Comparison of ENCODE assay signal across 8 mouse cellular contexts in genomic region chrX:167212707-167213106, GRCm38 (mm10). TPM values are rescaled to one million over a fixed set of nuclear protein-coding genes. Genes with fewer than 3 reads are reported as not detected.
A peak's percentile ranks its signal among the peaks of the same experiment; 100 is the strongest.
DNase-seq lines count a peak whose midpoint lies in the region; ATAC-seq and TF ChIP-seq lines count a peak whose summit lies in the region.

No protein-coding gene starts in this region.

- peaks cover 2% of the 10 kb centered on the region for H3K4me1 ChIP-seq in bone marrow, adult 2 months (ENCODE audit: control insufficient read depth, insufficient read depth, low read length)
- no peaks in the 10 kb centered on the region for H3K4me1 ChIP-seq in kidney, adult 2 months (ENCODE audit: control insufficient read depth, insufficient read depth, low read length)
- H3K4me1 ChIP-seq in midbrain, embryonic 16.5 days (ENCODE audit: control insufficient read depth, insufficient read depth, low read length) = peaks cover 2% of the 10 kb centered on the region; the same call in 1 of the 2 replicates

- TF ChIP-seq POLR2A in bone marrow, adult 2 months (IDR thresholded peaks at IDR 0.05; ENCODE audit: borderline replicate concordance, control insufficient read depth, low read depth, low read length) = no peak
- no peak for TF ChIP-seq POLR2A in kidney, adult 2 months (IDR thresholded peaks at IDR 0.05; ENCODE audit: low read depth, low read length)

- H3K4me3 ChIP-seq in left cerebral cortex, adult 2 months = no peak overlapping the region
- no peak overlapping the region for H3K4me3 ChIP-seq in bone marrow, adult 2 months (replicated peaks; ENCODE audit: control insufficient read depth, low read depth, low read length)
- no peak overlapping the region for H3K4me3 ChIP-seq in kidney, adult 2 months (ENCODE audit: insufficient read depth, low read depth, low read length)
- H3K4me3 ChIP-seq in midbrain, embryonic 16.5 days (ENCODE audit: low read depth, low read length) = no peak overlapping the region

- no peak overlapping the region for H3K27ac ChIP-seq in left cerebral cortex, adult 2 months
- H3K27ac ChIP-seq in bone marrow, adult 2 months (ENCODE audit: control insufficient read depth, insufficient read depth, low read depth, low read length, poor library complexity) = peak overlapping the region; percentile 43
- no peak overlapping the region for H3K27ac ChIP-seq in kidney, adult 2 months (ENCODE audit: insufficient read depth, low read depth, low read length)
- H3K27ac ChIP-seq in midbrain, embryonic 16.5 days (ENCODE audit: low read length) = peak overlapping the region; percentile 34; the same call in 1 of the 2 replicates

- no peak for DNase-seq in left cerebral cortex, adult 2 months (ENCODE audit: extremely low spot score in 1 of 2, low spot score in 2 of 2)
- DNase-seq in left cerebral cortex, adult 11 months (ENCODE audit: low spot score) = no peak
- DNase-seq in heart, adult 8-10 months (ENCODE audit: low spot score) = peak; percentile 55
- DNase-seq in kidney, adult 2 months = peak; percentile 51
- no peak for DNase-seq in right cerebral cortex, postnatal 25 days

- TF ChIP-seq CTCF in left cerebral cortex, adult 2 months (IDR thresholded peaks at IDR 0.05) = peak; percentile 50
- TF ChIP-seq CTCF in bone marrow, adult 2 months (IDR thresholded peaks at IDR 0.05; ENCODE audit: control insufficient read depth, insufficient read depth, low read length) = no peak
- peak; percentile 43; the same call in 1 of the 2 replicates for TF ChIP-seq CTCF in kidney, adult 2 months (conservative IDR thresholded peaks at IDR 0.05; ENCODE audit: insufficient read depth, insufficient read length, low read depth, low read length)

- intact Hi-C loops in left cerebral cortex, adult 2 months (cut with DNase I) = no loop called here

- no peaks in the 10 kb centered on the region for H3K9me3 ChIP-seq in midbrain, embryonic 16.5 days (replicated peaks; ENCODE audit: control insufficient read depth, low read length, poor library complexity, severe bottlenecking)

- no peaks in the 10 kb centered on the region for H3K27me3 ChIP-seq in kidney, adult 2 months (replicated peaks; ENCODE audit: control insufficient read depth, insufficient read depth, low read length)
- H3K27me3 ChIP-seq in midbrain, embryonic 16.5 days (ENCODE audit: control insufficient read depth, insufficient read depth, low read depth, low read length) = no peaks in the 10 kb centered on the region

- H3K36me3 ChIP-seq in kidney, adult 2 months (ENCODE audit: control insufficient read depth, insufficient read depth, low read length) = no peaks in the 10 kb centered on the region
- no peaks in the 10 kb centered on the region for H3K36me3 ChIP-seq in midbrain, embryonic 16.5 days (ENCODE audit: control insufficient read depth, insufficient read depth, low read length)

- H3K4me2 ChIP-seq in midbrain, embryonic 16.5 days (ENCODE audit: low read length) = peak overlapping the region; percentile 26; the same call in 1 of the 2 replicates

- H3K9ac ChIP-seq in midbrain, embryonic 16.5 days (ENCODE audit: low read depth, low read length) = no peak overlapping the region

- 24% methylated on average over 8 of the region's 8 CpGs for WGBS in bone marrow, adult 2 months
- whole genome bisulfite sequencing in kidney, adult 2 months = 6% methylated on average over 8 of the region's 8 CpGs
- WGBS in midbrain, embryonic 16.5 days = 21% methylated on average over 8 of the region's 8 CpGs

- no peak for ATAC-seq in midbrain, embryonic 16.5 days
- ATAC-seq in megakaryocyte progenitor cell, adult 5-6 weeks (replicated peaks; ENCODE audit: poor library complexity) = no peak

RNA-seq across cellular contexts. Expression of gene Tmsb4x, which starts 3.6 kb away (rescaled TPM):
- 100 to 1,000 TPM; 851 to 933 TPM for total RNA-seq in left cerebral cortex, adult 2 months (2021)
- 2,117 and 3,348 TPM in 2 replicates for polyA plus RNA-seq in bone marrow, adult 2 months (2011; ENCODE audit: insufficient read depth, insufficient read length, low replicate concordance, missing spikeins)
- total RNA-seq in heart, adult 8-10 months (2022) = 100 to 1,000 TPM; 419 to 623 (median 536) TPM
- polyA plus RNA-seq in kidney, adult 2 months (2012; rRNA removed) = 143 and 255 TPM in 2 replicates
- polyA plus RNA-seq in midbrain, embryonic 16.5 days (2015; fragmentation: Nextera tagmentation; extraction: Ambion mirVana) = 4,447 and 4,880 TPM in 2 replicates
- 2,723 and 3,717 TPM in 2 replicates for total RNA-seq in megakaryocyte progenitor cell, adult 5-6 weeks (2015)
- total RNA-seq in megakaryocyte progenitor cell, adult 5-6 weeks (2017) = 1,582 and 2,074 TPM in 2 replicates

RNA-seq across cellular contexts. Expression of gene Tlr8, which starts 51.4 kb away (rescaled TPM):
- total RNA-seq in left cerebral cortex, adult 2 months (2021) = under 1 TPM; 0.14 to 0.16 TPM
- polyA plus RNA-seq in bone marrow, adult 2 months (2011; ENCODE audit: insufficient read depth, insufficient read length, low replicate concordance, missing spikeins) = 1.4 and 1.5 TPM in 2 replicates
- 1 to 10 TPM in 2 of 4 experiments, under 1 TPM in 2; 0.87 to 2.7 (median 1.3) TPM for total RNA-seq in heart, adult 8-10 months (2022)
- polyA plus RNA-seq in kidney, adult 2 months (2012; rRNA removed) = 0.15 and 0.30 TPM in 2 replicates
- polyA plus RNA-seq in midbrain, embryonic 16.5 days (2015; fragmentation: Nextera tagmentation; extraction: Ambion mirVana) = 0.06 TPM in 1 of 2 replicates, not detected in the other
- total RNA-seq in megakaryocyte progenitor cell, adult 5-6 weeks (2015) = 5.4 and 8.5 TPM in 2 replicates
- total RNA-seq in megakaryocyte progenitor cell, adult 5-6 weeks (2017) = 2.1 and 4.0 TPM in 2 replicates

Comparison
In these comparisons a context has a peak if more than half of its experiments do, and no peak if none do; other contexts are left out.
1. DNase-seq: peak in heart, adult 8-10 months (single experiment) and kidney, adult 2 months (single experiment); none in left cerebral cortex, adult 2 months (0 of 2), left cerebral cortex, adult 11 months (single experiment) and right cerebral cortex, postnatal 25 days (single experiment).
2. H3K27ac ChIP-seq: peak in bone marrow, adult 2 months (single experiment) and midbrain, embryonic 16.5 days (single experiment); none in left cerebral cortex, adult 2 months (single experiment) and kidney, adult 2 months (single experiment).